Mouse (Mus musculus): ENCODE results near the gene Ppp1r13l.
A peak's percentile ranks its signal among the peaks of the same experiment; 100 is the strongest.

Gene Ppp1r13l

GRCm38 (mm10) chr7:19338060-19338459, 21.5 kb upstream of the Ppp1r13l start:
- DNase-seq (ENCODE audit: low spot score): no peak

- no peak for DNase-seq (ENCODE audit: low spot score)
Measured at GRCm38 (mm10) chr7:19338596-19338995, 21.0 kb upstream of the Ppp1r13l start.

DNA sequence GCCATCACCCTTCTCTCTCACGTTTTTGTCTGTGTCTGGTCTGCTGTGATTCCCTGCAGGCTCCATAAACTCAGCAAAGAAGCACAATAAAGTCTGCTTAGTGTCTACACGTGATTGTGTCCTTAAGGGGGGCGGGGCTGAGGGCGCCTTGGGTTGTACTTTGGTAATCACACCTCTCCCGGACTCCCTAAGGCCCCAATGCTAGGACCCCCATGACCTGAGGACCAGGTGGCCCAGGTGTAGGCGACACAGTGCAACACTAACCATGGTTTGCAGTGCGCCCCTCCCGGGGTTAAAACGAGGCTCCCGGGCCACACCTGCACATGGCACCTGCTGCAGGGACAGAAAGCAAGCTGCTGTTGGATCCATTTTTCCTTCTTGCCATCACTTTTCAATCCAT, 18.3 kb upstream of the Ppp1r13l start:
- DNase-seq (ENCODE audit: low spot score): no peak

- no peak for DNase-seq (ENCODE audit: low spot score)
Measured at GRCm38 (mm10) chr7:19341761-19342409, 17.7 kb upstream of the Ppp1r13l start.

DNA sequence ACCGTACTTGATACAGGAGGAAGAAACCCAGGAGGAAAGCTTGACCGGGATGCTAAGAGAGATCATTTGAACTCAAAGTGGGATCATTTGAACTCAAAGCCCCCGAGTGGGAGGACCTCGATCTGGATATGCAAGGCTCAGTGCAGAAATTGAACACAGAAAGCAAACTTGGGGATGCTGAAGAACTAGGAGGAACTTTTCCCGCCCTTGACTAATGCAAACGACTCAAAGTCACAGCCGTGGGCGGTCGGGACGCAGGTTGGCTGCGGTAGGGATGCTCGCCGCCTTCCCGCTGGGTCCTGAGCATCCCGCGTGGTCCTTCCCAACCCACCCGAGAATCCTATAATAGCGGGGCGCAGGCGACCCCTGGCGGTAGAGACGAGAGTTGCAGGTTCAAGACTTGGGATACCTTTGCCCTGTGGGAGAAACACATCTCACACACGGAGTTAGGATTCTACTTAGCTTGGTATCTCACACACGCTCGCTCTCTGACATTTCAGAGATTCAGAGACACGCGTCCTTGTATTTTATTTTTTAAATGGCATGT, 17.0 kb upstream of the Ppp1r13l start:
- no peak for DNase-seq (ENCODE audit: low spot score)

DNA sequence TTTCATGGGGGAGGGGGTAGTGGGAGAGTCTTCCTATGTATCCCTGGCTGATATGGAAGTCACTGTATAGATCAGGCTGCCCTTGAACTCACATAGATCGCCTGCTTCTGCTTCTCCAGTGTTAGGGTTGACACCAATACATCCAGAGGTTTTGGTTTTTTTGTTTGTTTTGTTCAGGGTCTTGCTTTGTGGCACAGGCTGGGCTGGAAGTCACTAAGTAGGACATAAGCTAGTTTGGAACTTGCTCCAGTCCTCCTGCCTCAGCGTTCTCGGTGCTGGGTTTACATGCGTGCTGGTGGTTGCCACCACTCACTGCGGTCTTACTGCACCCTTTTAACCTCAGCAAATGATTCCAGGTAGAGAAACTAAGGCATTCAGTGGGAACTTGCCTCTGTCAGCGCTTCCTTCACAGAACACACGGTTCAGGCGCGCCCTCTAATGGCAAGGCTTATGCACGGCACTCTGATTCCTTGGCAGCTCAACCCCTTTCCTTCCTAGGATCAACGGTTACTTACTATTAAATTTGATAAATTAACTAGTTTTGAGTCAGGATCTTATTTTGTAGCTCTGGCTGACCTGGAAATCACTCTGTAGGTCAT, 16.2 kb upstream of the Ppp1r13l start:
- no peak for DNase-seq (ENCODE audit: low spot score)

GRCm38 (mm10) chr7:19344237-19344847, 15.2 kb upstream of the Ppp1r13l start, which contains the start of gene Ercc1:
TSS of gene Ercc1 (plus strand) at chr7:19344778.
- DNase-seq (ENCODE audit: low spot score): no peak

- DNase-seq (ENCODE audit: low spot score): peak; percentile 91
Measured at GRCm38 (mm10) chr7:19344938-19345471, 14.5 kb upstream of the Ppp1r13l start.

GRCm38 (mm10) chr7:19349188-19349915, 10.2 kb upstream of the Ppp1r13l start:
- DNase-seq (ENCODE audit: low spot score): no peak

- no peak for DNase-seq (ENCODE audit: low spot score)
Measured at GRCm38 (mm10) chr7:19350221-19350620, 9.3 kb upstream of the Ppp1r13l start.

- DNase-seq (ENCODE audit: low spot score): no peak
Measured at GRCm38 (mm10) chr7:19354991-19355390, 4.6 kb upstream of the Ppp1r13l start.

DNA sequence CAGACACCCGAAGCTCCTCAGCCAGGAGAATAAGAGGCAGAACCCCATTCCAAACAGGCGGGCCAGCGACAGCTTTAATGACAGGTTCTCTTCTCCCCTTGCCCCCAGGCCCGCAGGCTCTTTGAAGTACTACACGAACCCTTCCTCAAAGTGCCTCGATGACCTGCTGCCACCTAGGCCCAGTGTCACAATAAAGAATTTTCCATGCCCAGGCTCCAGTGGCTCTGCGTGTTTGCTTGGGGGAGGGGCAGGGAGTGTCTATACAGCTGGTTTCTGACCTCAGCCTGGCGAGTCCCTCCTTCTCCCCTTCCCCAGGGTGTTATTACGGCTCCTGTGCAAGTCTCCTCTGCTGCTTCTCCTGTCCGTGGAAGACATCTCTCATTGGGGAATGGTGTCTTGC, 3.2 kb upstream of the Ppp1r13l start:
- no peak for DNase-seq (ENCODE audit: low spot score)

DNA sequence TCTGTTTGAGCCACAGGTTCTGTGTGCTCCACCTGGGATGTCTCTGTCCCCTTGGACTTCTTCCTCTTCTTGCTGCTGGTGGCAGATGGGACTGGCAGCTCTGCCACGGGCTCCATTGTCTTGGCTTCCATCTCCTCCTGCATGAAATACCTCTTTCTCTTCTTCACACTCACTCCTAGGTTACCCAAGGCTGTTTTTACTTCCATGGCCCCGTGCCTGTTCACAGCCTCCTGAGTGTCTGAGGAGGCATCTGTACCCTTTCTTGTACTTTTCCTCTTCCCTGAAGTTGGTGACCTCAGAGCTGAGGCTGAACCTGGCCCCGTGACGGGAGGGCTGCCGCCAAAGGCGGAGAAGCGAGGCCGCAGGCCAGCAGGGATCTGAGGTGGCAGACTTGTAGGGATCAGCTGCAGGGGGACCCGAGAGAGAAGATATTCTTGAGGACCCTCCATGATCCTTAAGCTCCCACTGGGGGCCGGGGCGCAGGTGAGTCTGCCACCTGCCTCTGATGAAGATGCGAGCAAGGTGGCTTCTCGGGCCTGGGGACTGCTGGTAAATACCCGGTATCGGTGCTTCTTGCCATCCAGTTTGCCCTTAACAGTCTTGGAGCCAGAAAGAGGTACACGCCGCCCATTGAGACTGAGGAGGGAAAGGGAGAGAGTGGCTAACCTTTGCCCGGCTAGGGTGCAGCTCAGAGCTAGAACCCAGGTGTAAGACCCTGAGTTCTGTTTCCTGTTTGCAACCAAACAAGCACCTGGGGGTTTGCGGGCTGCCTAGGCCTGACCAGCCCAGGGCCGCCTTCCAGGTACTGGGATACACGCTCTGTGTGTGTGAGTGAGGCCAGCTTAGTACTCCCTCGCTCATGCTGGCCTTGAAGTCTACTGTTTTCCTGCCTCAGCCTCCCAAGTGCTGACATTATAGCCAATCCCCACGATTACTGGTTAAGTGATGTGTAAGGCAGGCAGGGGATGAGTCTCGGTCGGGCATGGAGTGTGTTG, 1.9 kb upstream of the Ppp1r13l start:
- DNase-seq (ENCODE audit: low spot score): no peak

DNA sequence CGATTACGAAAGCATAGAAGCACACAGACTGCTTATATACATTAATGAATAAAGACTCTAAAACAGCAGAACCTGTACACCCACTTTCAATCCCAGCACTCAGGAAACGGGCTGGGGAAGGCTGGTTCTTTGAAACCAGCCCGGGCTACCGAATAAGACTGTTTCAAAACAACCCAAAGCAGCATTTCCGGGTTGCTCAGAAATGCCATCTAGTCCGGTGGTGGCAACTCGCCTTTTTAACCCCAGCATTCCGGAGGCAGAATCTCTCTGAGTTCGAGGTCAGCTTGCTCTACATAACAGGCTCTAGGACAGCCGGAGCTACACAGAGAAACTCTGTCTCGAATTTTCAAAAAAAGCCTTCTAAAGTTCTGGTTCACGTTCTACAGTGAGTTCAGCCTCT, 915 bp upstream of the Ppp1r13l start:
- no peak for DNase-seq (ENCODE audit: low spot score)

GRCm38 (mm10) chr7:19359892-19360641, 518 bp downstream of the Ppp1r13l start:
- DNase-seq (ENCODE audit: low spot score): no peak

GRCm38 (mm10) chr7:19360944-19361343, 1.4 kb downstream of the Ppp1r13l start:
- peak; percentile 61 for DNase-seq (ENCODE audit: low spot score)

- peak; percentile 83 for DNase-seq (ENCODE audit: low spot score)
Measured at GRCm38 (mm10) chr7:19361720-19362119, 2.2 kb downstream of the Ppp1r13l start.

- DNase-seq (ENCODE audit: low spot score): no peak
Measured at GRCm38 (mm10) chr7:19362276-19362675, 2.7 kb downstream of the Ppp1r13l start.

GRCm38 (mm10) chr7:19363881-19364280, 4.3 kb downstream of the Ppp1r13l start:
- peak; percentile 62 for DNase-seq (ENCODE audit: low spot score)

GRCm38 (mm10) chr7:19365376-19365775, 5.8 kb downstream of the Ppp1r13l start:
- DNase-seq (ENCODE audit: low spot score): no peak
